Mouse (Mus musculus) cerebellum, adult 2 months (tissue): ENCODE data around the gene Lrch4. TPM values are rescaled to one million over a fixed set of nuclear protein-coding genes. Genes with fewer than 3 reads are reported as not detected.

Source experiments
- DNase-seq, 2 experiments: peaks; one replicate each; pipeline ENCODE4 v3.0.0; 2021
- H3K27ac ChIP-seq: fragments of 200-500 bp; 2 replicates; pipeline ENCODE4 v1.5.1; 2012; ENCODE audit warnings: low read length, control low read depth, inconsistent platforms; ENCODE audit not compliant: insufficient read depth
- H3K27me3 ChIP-seq: fragments of 200-500 bp; 2 replicates; pipeline ENCODE4 v1.6.1; 2012; ENCODE audit warnings: inconsistent platforms, mild to moderate bottlenecking, low read length, moderate library complexity; ENCODE audit not compliant: control insufficient read depth, insufficient read depth
- H3K4me1 ChIP-seq: fragments of 200-500 bp; 2 replicates; pipeline ENCODE4 v1.6.1; 2011; ENCODE audit warnings: low read length; ENCODE audit not compliant: control insufficient read depth, insufficient read depth
- H3K4me3 ChIP-seq: fragments of 200-500 bp; replicated peaks from 2 replicates; pipeline ENCODE3; 2011; ENCODE audit warnings: mild to moderate bottlenecking, low read depth, low read length, control low read depth; ENCODE audit not compliant: insufficient read depth
- CTCF ChIP-seq: fragments of 200-500 bp; IDR thresholded peaks from 2 replicates; pipeline ENCODE4 v1.5.1; 2011; ENCODE audit warnings: low read depth, mild to moderate bottlenecking, control low read depth, low read length, moderate library complexity, borderline replicate concordance; ENCODE audit not compliant: insufficient read depth
- POLR2A ChIP-seq: fragments of 200-500 bp; IDR thresholded peaks from 2 replicates; pipeline ENCODE4 v1.6.1; 2011; ENCODE audit warnings: low read length, control low read depth, borderline replicate concordance; ENCODE audit not compliant: insufficient read depth
- WGBS: fragments of 180-500 bp; shearing (Covaris S2); methylation state at CpG from one replicate; pipeline ENCODE4 v1.1.7; 2018; 5-methylcytosine and 5-hydroxymethylcytosine counted together
- polyA plus RNA-seq: library from polyadenylated mRNA; depleted of rRNA; stranded (reverse); fragments of >200 nt; gene quantifications from 2 replicates; pipeline ENCODE4 v1.2.3, GENCODE M21; 2012

The Lrch4 gene
- polyA plus RNA-seq, 1 experiment, result 14.4 TPM

DNA sequence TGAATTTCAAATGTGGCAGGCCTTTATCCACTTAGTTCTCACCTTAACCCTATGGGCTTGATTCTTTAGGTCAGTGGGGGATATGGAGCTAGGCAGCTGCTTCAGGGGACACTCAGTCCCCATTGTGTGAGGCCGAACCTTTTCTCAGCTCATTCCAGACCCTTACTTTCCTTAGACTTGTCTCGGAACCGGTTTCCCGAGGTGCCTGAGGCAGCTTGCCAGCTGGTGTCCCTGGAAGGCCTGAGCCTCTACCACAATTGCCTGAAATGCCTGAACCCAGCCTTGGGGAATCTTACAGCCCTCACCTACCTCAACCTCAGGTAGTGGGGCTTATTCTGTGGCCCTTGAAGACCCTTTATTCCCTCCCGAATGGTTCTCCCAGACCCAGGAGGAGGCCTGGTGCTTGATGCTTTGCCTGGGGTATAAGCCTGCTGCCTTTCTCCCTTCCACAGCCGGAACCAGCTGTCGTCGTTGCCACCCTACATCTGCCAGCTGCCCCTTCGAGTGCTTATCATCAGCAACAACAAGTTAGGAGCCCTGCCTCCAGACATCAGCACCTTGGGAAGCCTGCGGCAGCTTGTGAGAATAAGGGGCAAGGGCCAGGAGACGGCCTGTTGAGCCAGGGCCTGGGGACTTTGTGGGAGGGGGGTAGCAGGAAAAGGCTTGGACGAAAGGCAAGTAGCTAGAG is 4.6 kb downstream of the Lrch4 start:
- no peak overlapping the region for H3K27ac ChIP-seq
- no peak for DNase-seq
- no peak overlapping the region for H3K4me3 ChIP-seq
- 43% methylated on average over 12 of the region's 12 CpGs for WGBS
- H3K27me3 ChIP-seq, result no peaks in the 10 kb centered on the region
- TF ChIP-seq POLR2A, result no peak
- no peak for TF ChIP-seq CTCF
- peaks cover 18% of the 10 kb centered on the region for H3K4me1 ChIP-seq

DNA sequence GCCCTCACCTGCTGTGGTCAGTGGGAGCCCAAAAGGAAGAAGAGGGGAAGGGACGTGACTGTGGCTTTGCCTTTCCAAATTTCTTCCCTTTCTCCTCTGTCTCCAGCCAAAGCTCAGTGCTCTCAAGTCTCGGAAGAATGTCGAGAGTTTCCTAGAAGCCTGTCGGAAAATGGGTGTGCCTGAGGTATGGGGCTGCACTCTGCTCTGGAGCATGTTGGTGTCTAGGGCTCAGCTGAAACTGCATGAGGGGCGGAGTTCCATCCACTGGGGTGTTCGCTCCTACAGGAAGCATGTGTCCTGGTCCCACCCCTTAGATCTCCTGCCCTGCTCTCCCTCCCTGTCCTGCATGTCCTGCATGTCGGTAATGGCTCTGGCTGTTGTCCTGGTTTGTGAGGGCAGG is 10.6 kb downstream of the Lrch4 start:
- Histone ChIP-seq H3K4me3 (no peak overlapping the region), H3K27me3 (no peaks in the 10 kb centered on the region; the same call in 1 of the 2 replicates), H3K4me1 (no peaks in the 10 kb centered on the region), H3K27ac (no peak overlapping the region)
- TF ChIP-seq POLR2A (no peak), CTCF (no peak)
- DNase-seq, result no peak
- WGBS, result 72% methylated on average over 7 of the region's 7 CpGs

DNA sequence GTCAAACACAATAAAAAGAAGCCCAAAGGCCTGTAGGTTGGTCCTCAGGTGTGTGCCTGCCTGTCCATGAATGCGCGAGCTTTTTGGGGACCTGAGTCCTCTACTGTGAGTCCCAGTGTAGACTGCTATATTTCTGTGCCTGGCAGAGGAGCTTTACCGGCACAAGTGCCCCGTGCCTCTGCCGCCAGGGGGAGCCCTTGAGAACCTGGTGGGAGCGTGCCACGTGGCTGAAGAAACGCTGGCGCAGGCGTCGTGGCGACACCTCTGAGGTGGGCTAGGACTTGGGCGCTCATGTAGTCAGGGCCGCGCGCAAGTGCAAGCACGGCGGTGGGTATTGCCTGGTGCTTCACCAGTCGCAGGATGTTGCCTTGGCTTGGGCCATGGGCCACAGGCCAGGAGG is 12.1 kb downstream of the Lrch4 start, which contains the start of gene Sap25:
Gene Sap25 (plus strand): TSS at position 281 of the 400 bp plus-strand sequence.
- Histone ChIP-seq H3K27me3 (no peaks in the 10 kb centered on the region; the same call in 1 of the 2 replicates), H3K4me1 (no peaks in the 10 kb centered on the region), H3K27ac (no peak within 1 kb of the TSS), H3K4me3 (no peak within 1 kb of the TSS)
- DNase-seq, result no peak
- TF ChIP-seq POLR2A (no peak), CTCF (peak; percentile 13; the same call in 1 of the 2 replicates)
- WGBS, result 84% methylated on average over 19 of the region's 19 CpGs

DNA sequence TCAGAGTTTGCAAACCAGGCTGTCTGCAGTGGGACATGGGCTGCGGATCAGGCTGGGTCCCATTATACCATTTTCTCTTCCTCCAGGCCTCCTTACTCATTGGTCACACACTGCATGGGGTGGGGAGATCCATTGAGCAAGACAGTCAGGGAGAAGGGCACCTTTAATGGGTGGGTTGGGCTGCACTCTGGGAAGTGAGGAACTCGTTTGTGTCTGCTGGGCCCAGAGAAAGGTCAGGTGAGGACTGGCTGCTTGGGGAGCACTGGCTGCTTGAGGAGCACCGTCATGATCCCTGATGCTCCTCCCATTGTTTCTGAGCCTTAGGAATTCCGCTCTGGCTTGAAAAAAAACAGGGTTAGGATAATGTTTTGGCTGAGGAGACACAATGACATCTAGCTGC is 14.0 kb downstream of the Lrch4 start:
- no peak overlapping the region for H3K27ac ChIP-seq
- DNase-seq, result no peak
- no peaks in the 10 kb centered on the region; the same call in 1 of the 2 replicates for H3K27me3 ChIP-seq
- H3K4me1 ChIP-seq, result no peaks in the 10 kb centered on the region
- 60% methylated on average over 4 of the region's 4 CpGs for WGBS
- TF ChIP-seq POLR2A (no peak), CTCF (no peak)
- no peak overlapping the region for H3K4me3 ChIP-seq

DNA sequence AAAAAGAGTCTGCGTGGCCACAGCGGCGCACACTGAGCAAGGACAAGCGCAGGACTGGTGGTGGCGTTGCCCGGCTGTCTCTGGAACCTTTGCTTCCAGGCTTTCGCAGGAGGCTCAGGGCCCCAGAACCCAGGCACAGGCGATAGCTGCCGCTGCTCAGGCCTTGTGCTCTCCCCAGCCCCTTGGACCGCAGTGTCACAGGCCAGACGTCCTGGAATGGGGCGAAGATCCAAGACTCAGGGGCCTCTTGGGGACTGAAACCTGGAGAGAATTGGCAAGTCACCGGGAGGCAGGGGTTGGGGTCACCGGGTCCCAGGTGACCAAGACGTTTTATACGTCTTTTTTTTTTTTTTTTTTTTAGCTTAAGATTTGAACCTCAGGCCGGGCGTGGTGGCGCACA is 15.6 kb downstream of the Lrch4 start:
- no peak for DNase-seq
- WGBS, result 44% methylated on average over 19 of the region's 19 CpGs
- TF ChIP-seq CTCF (no peak), POLR2A (no peak)
- H3K27me3 ChIP-seq, result no peaks in the 10 kb centered on the region; the same call in 1 of the 2 replicates
- no peak overlapping the region for H3K27ac ChIP-seq
- H3K4me3 ChIP-seq, result no peak overlapping the region
- no peaks in the 10 kb centered on the region for H3K4me1 ChIP-seq

DNA sequence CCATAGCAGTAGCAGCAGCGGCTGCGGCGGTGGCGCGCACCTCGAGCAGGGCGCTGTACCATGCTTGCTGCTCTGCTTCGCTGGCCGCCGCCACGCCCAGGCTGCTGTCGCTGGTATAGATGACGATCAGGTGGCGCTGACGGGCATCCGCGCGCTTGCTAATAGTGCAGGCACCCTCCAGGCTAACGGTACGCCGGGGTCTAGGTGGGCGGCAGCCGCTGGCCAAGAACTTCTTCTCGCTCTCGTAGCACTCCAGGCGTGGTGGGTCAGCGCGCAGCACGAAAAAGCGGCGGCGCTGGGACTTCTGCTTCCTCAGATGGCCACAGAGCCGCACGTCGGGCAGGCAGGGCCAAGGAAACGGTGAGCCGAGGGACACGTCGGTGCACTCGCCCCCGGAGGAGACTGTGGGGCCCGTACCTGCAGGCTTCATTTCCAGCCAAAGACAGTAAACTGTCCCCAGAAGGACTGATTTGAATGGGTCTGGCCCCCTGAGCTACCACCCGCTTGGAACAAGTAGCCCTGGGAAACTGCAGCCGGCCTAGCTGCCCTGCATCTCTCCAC is 16.2 kb downstream of the Lrch4 start:
- 10% methylated on average over 44 of the region's 44 CpGs for WGBS
- Histone ChIP-seq H3K4me3 (no peak overlapping the region), H3K27me3 (no peaks in the 10 kb centered on the region; the same call in 1 of the 2 replicates), H3K4me1 (no peaks in the 10 kb centered on the region), H3K27ac (no peak overlapping the region)
- no peak for DNase-seq
- TF ChIP-seq CTCF, result no peak
- no peak for TF ChIP-seq POLR2A

DNA sequence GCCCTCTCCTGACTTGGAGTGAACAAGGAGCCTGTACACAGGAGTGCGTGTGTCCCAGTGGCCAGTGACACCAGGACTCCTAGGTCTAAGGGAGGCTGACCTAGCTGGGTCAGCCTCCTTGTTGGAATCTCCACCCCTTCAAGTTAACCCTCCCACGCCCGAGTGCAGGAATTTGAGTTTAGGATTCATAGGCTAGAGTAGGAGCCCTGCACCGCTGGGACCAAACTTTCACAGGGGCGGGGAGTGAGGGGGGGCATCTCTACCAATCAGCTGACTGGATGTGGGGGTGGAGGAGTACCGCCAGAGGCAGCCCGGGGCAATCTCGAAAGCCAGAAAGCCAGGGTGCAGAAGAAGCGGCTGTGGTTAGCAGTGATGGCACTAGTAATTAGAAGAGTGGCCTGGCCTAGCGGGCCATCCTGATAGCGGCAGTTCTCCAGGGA is 16.8 kb downstream of the Lrch4 start, which contains the start of gene Irs3:
Gene Irs3 (minus strand): TSS at position 63 of the 440 bp plus-strand sequence.
- H3K4me1 ChIP-seq, result no peaks in the 10 kb centered on the region
- TF ChIP-seq CTCF (no peak), POLR2A (no peak)
- H3K4me3 ChIP-seq, result no peak within 1 kb of the TSS
- no peak for DNase-seq
- no peaks in the 10 kb centered on the region; the same call in 1 of the 2 replicates for H3K27me3 ChIP-seq
- WGBS, result 35% methylated on average over 11 of the region's 11 CpGs
- no peak within 1 kb of the TSS for H3K27ac ChIP-seq
